Mouse (Mus musculus): ENCODE results near the gene Duoxa1.
"Not testable (repeated sequence)": the region's sequence is repeated elsewhere in the genome, so short reads cannot be mapped to it uniquely, and the experiment has no call there.

The Duoxa1 gene

DNA sequence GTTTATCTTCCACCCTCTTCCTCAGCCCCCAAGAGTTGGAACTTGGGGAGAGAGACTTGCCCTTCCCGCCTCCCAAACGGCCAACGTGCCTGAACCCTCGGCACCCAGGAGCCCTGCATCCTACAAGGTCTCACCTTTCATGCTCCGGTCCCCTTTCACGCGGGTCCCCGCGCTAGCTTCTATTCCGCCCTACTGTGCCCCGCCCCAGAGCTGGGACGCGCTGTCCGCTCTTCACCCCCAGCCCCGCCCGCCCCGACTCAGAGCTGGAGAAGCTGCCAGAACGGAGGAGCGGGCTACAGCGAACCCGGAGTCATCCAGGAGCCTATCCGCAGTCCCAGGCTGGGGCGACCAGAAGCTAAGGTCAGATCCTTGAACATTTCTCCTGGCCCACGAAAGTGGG lies at the start of gene Duoxa1:
TSS of gene Duoxa1 (minus strand) at position 195 of the 400 bp plus-strand sequence.
- no peak for DNase-seq

DNA sequence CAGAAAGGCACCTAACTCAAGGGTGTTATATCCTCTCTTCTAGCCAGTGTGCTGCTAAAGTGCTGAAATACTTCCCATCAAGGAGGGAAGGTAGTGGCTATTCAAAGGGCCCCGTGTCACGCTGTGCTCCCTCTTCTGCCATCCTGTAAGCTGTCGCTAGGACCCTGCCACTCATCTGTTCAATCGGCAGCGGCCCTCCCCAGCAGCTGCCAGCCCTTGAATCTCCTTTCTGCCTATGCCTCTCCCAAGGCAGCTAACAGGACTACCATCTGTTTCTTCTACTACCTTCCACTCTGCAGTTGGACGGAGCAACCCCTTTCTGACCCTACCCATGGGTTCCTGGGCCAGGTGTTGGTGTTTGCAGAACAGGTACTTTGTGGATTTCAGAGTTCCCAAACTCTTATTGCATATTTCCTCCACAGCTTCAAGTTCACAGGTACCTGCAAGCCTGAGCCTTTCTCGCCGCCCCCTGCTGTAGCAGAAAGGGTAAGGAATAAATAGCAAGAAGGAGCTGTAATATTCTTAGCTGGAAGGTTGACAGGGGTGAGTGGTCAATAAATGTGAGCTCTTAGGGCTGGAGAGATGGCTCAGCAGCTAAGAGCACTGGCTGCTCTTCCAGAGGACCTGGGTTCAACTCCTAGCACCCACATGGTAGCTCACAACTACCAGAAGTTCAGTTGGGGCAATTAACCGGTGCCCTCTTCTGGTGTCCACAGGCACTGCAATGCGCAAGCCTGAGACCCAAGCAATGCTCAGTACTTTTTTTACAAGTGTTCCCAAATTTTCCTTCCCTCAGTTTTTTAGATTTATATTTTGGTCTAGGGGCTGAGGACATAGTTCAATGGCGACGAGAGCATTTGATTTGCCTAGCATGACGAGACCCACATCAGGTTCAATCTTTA lies 49.3 kb upstream of the Duoxa1 start:
- DNase-seq = no peak

DNA sequence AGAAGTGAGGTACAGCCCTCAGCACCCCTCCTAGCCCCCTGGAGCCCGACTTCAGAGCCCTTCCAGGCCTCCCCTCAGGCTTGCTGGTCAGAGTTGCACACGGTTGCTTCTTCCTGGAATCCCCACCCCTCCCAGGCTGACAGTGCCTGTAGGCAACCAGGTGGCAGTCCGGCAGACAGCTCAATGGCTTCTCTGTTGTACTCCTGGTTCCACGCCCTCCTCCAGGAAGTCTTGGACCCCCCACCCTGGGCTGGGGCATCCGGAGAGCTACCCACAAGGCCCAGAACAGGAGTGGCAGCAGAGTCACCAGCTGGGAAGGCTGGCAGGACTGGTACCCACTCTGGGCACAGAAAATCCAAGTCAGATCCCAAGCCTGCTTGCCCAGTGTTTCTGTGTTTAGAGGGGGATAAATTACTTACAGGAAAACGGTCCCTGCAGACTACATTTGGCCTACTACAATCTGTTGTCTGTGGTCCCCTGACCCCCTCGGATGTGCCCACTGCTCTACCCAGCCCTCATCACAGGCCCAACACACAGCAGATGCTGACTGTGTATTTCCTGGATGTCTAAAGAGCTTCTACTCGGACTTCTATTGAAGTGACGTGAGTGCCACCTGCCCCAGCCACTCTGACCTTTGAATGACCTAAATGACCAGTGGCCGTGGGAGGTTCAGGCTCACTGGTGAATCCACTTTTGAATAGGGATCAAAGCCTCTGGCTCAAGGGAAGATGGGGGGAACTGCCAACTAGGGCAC lies 48.5 kb upstream of the Duoxa1 start:
- DNase-seq = no peak

DNA sequence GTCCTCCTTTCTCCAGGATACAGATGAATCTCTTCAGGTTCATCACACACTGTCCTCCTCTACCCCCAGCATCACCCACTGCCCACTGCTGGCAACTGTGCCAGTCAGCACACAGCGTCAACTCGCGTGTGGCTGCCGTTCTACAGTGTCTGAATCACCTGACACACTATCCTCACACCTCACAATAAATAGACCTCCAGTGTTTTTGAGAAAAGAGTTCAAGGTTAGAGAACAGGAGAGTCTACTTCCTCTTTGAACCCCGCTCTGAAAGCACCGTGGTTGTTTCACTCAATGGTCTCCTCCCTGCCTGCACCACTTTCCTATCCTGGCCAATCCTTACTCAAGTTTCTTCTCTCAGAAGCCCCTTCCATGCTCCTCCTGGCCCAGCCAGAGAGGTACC lies 47.7 kb upstream of the Duoxa1 start:
- DNase-seq = no peak

DNA sequence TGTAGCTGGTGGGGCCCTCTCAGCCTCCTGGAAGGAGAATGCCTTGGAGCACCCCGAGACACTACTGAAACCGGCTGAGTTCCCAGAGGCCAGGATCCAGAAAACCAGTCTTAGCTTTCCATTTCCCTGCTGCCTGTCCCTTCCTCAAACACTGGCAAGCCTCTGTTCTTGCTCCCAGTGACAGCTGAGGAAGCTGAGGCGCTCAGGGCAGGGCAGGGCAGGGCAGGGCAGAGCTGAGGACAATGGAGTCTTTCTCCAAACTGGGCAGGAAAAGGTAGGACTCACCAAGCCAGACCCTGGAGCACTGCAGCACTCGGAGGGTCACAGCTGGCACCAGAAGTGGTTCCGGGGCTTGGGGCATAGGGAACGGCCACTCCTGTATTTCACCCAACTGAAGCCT lies 46.8 kb upstream of the Duoxa1 start:
- DNase-seq = no peak

DNA sequence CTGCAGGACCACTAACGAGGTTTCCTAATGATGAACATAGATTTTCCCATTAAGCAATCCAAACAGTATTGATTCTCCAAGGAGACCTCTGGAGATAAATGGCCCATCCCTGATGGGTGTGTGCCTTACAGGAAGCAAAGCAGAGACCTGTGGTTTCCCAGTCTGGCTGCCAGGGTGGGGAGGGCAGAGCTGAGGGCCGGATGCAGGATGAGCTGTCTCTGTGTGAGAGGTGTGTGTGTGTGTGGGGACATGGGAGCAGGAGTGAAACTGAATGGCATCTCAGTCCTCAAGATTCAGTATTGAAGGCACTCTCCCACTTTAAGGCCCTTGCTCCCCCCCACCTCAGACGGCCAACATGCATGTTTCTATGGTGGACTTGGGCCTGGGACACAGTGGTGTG lies 42.7 kb upstream of the Duoxa1 start:
- no peak for DNase-seq

DNA sequence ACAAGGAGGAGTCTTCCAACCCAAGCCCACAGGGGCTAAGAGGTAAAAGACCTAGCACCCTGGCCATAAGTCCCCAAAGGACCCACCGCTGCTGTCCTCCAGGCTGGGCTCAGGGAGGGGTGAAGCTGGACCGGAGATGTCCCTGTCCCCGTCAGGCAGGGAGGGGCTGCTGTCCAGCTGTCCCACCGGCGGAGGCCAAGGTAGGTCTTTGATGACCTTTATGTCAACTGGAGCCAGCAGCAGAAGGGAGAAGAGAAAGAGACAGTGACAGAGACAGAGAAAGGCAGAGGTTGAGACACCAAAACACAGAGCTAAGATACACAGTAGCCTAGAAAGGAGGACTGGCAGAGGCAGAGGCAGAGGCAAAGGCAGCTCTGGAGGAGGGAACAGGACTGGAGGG lies 41.9 kb upstream of the Duoxa1 start:
- DNase-seq = no peak

DNA sequence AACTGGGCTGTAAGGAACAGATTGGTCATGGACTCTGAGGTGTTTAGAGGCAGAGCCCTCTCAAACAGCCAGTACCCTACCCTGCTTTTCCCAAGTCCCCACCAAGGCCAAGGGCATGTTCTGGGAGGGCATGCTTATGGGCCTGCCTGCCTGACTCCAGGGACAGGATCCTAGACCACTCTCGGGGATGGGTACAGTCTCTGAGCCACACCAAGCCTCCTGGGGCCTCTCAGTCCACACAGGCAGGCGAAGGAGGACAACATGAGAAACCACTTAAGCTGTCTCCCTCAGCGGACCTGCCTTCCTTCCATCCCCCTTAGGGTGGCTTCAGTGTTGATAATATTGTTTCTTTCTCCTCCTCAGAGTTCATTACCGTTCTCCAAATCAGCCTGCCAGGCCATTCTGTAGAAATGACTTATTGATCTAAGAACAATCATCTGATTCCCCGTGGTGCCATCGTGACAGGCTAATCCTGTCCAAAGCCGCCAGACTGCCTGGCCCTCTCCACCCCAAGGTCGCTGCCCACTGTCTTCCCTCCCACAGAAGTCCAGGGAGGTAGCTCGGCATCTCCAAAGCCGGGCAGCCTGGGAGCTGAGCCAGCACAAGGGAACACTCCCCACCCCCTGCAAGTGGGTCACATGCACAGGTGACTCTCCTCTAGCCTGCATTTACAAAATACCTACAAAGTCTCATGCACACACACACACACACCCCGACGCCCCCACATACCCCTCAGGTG lies 40.8 kb upstream of the Duoxa1 start:
- no peak for DNase-seq

DNA sequence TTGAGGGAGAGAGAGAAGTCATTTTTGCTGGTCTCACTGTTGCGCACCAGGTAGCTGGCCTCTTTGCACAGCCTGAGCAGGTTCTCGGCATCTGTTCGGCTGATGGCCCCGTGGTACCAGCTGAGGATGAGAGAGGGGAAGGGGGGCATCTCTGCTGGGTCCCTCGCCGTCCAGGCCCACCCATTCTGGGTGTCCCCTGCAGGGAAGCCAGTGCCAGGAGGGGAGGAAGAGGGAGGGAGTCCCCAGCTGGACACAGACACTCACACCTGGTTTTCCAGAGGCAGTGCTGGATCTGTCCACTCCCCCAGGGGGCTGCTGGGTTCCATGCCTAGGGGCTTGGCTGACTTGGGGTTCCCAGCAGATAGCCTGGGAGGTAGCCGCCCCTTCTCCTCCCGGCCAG lies 40.2 kb upstream of the Duoxa1 start:
- DNase-seq = no peak

DNA sequence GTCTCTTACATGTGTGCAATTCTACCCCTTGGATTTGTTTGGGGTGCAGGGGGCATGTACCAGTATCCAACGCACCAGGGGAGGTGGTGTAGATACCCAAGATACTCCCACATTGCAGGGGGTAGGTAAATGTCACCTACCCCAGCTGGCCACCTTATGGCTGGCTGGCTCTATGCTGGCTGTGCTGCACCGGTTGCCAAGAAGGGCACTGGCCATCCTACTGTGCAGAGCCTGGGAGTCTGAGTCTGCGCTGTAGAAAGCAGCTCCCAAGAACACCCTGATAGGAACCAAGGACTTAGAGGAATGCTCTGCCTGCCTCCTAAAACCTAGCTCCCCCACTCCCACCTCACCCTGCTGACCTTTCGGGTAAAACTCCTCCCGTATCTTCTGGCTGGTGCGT lies 39.5 kb upstream of the Duoxa1 start:
- no peak for DNase-seq

DNA sequence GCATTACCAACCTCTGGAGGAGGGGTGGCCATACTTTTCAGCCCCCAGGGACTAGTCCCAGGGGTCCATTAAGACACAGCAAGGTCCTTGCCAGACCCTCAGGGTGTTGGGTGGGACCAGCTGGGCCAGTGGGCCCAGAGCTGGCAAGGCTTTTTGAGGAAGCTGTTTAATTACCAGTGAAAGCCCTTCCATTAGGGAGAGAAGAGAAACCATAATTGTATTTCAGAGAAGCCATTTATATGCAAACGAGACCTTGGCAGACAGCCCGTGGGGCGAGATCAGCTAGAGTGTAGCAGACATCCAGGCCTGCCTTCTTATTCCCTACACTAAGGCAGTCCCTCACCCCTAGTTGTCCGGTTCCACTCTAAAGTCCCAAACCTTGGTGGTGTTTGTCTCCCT lies 38.4 kb upstream of the Duoxa1 start:
- no peak for DNase-seq

DNA sequence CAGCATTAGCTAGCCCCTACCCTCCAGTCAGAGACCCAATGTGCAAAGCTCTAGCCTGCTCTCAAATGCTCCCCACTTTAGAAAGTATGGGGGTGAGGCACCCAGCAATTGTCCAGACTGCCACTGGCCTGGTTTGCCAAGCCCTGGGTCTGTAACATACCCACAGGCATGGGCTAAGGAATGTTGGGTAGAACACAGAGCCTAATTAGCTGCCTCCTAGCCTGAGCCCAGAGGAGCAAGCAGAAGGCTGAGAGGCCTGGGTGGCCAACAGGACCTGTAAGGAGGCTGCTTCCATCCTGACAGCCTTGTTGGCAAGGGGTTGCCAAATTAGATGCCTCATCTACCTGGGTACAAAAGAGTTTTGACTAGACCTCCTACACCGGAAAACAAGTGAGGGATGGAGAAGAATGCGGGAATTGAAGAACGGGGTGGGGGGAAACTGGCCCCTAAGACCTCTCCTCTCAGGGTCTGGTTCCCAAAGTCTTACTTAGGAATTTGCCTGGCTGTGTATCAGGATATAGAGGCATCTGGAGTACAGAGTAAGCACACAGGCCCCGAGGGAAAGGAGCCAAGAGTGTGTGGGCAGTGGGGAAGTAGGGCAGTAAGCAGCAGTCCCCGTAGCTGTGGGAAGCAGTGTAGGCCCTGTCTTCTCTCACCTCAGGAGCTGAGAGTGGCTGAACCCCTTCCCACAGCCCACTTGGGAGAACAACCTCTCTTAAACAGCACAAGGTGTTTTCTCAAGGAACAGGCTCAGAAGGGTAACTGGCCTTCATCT lies 37.8 kb upstream of the Duoxa1 start:
- DNase-seq = no peak

DNA sequence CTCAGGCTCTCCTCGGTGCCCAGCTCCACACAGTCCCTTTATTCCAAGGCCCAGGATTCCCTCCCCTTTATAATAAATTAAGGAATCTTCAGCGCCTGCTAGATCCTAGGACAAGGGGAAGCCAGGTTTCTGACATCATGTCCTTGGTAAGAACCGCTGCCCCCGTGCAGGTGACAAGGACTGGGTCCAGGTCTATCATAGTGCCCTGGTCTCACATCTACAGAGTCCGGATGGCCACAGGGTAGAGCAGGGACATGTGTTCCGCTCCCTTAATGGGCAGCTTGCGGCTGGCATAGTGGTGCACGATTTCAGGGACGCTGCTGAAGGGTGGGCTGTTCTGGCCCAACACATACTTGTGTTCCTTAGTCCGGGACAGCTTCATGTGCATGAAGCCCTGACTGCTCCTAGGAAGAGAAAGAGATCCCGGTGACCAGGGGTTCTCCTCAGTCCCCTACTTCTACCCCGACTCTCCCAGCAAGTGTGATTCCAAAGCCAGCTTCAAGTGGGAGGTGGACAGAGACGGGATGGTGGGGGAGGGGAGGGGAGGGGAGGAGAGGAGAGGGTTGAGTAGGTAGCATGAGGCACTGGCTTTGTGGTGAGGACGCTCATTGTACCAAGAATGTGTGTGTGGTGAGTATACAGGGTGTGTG lies 35.7 kb upstream of the Duoxa1 start:
- no peak for DNase-seq

DNA sequence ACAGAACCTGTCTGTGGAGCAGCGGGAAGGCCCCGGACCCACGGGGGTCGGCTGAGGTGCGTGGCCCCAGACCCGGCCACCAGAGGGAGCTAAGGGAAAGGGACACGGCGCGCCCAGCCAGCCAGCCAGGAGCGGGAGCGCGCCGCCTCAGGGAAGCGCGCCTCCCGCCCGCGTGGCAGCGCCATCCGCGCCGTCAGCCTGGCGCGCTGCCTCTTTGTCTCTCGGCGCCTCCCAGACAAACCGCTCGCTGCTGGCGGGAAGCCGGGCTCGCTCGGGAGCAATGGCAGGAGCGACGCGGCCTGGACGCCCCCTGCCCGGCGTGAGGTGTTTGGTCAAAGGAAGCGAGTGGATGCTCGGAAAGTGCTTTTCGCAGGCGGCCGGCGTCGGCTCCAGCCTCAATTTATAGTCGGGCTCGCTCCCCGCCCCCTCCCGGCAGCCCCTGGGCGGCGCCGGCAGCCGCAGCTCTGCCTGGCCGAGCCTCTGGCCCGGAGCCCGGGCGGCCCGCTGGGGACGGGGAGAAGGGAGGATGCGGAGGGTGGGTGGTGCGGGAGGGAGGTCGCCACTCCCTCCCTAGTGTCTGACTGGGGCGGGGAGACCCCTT lies 35.1 kb upstream of the Duoxa1 start:
- DNase-seq = peak; percentile 99

DNA sequence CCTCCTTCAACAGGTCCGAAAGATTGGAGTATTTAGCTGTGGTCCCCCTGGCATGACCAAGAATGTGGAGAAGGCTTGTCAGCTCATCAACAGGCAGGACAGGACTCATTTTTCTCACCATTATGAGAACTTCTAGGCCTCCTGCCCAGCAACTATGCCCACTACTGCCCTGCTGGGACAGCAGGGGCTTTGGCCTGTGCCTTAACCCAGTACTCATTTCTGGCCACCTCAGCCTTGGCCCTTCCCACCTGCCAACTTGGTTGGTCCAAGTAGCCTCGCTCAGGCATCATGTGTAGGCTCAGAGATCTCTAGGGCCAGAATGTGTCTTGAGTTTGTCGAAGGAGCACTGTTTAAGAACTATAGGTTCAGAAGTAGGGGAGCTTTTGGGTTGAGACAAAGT lies 33.7 kb upstream of the Duoxa1 start:
- DNase-seq = no peak

DNA sequence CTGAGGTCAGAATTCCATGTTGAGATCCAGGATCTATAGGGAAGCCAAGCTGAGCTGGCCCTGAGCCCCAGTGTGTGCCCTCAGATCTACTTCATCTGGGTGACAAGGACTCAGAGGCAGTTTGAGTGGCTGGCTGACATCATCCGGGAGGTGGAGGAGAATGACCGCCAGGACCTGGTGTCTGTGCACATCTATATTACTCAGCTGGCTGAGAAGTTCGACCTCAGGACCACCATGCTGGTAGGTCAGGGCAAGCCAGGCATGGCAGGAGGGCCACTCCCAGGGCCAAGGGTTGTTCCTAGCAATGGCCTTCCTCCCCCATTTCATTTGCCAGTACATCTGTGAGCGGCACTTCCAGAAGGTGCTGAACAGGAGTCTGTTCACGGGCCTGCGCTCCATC lies 32.6 kb upstream of the Duoxa1 start:
- not testable (repeated sequence) for DNase-seq

DNA sequence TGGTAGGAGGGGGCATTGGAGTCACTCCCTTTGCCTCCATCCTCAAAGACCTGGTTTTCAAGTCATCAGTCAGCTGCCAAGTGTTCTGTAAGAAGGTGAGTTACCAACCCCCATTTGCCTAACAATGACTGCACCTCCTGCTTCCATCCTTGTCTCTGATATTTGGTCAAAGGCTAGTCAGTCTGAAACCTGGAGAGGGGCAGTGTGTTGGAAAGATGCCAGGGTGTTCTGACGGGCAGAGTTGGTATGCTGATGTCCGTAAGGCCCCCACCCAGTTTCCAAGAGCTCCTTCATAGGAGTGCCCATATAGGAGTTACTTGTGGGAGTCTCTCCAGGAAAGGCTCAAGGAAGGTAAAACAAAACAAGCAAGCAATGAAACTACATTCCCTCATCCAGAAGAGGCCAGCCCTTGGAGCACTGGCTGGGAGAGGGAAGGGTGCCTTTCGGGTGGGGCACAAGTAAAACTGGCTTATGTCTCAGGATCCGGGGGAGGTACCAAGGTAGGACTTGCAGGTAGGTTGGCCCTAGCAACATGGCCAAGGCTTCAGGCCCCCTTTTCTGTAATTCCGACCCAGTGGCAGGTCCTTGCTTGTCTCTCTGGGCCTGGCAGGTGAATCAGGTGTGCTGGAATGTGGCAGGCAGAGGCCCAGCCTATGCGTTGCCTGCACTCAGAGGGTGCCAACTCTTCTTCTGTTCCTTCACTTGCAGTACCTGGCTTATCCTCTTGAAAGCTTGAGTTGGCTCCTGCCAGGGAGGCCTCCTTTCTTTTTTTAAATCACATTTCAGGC lies 31.8 kb upstream of the Duoxa1 start:
- no peak for DNase-seq

DNA sequence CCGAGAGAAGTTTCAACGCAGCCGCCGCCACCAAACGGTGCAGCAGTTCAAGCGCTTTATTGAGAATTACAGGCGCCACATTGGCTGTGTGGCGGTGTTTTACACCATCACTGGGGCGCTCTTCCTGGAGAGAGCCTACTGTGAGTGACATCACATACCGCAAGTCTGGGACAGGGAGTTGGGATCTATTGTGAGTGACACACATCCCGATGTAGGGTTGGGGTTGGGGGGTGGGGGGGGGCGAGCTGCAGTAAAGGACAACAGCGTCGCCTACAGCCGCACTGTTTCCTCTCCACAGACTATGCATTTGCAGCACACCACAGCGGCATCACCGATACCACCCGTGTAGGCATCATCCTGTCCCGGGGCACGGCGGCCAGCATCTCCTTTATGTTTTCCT lies 23.8 kb upstream of the Duoxa1 start:
- no peak for DNase-seq

DNA sequence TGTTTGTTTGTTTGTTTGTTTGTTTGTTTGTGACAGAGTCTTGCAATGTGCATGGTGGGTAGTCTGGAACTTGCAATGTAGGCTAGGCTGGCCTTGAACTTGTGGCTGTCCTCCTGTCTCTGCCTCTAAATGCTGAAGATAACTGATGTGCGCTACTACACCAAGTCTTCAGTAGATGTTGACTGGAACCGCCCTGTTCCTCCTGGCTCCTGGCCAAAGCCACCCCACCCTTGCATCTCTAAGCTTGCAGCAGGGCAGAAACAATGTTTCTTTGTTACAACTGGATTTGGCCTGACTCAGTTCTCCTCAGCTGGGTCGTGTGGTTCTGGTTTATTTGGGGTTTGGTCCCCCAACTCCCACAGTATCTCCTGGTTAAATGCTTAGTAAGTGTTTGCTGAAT lies 20.6 kb upstream of the Duoxa1 start:
- DNase-seq = no peak

DNA sequence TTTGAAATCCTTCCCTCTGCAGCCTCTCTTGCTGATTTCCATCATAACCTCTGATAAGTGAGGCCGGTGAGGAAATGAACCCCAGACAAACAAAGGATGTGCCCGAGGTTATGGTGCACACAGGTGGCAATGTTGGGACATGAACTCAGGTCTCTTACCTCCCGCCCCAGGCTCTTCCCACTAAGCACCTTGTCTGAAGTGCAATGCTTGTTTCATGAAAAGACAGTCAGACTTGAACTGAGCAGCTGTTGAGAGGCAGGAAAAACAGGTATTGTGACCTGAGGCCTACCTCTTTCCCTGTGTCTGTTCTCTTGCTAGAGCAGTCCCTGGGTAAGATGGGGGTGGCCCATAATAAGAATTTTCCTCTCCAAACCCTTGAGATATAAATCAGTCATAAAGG lies 18.7 kb upstream of the Duoxa1 start:
- DNase-seq = no peak

DNA sequence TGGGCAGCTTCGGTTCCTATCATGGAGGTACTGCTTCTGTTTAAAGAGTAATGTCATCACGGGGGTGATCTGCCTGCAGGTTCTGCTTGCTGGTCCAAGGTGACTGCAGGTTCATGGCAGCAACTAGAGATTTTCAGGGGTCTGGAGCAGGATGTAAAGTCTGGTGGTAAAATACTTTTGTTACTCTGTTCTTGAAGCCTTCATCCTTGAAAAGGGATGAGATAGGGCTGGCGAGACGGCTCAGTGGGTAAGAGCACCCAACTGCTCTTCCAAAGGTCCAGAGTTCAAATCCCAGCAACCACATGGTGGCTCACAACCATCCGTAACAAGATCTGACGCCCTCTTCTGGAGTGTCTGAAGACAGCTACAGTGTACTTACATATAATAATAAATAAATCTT lies 16.8 kb upstream of the Duoxa1 start:
- not testable (repeated sequence) for DNase-seq

Measured in heart, adult 11 months (tissue).